Mouse (Mus musculus) right cerebral cortex, postnatal 4 days (tissue): ENCODE data around the gene Cpsf3.

Experiments
- DNase-seq: peaks from one replicate; pipeline ENCODE4 v3.0.0-alpha.2; 2022

Cpsf3 gene

GRCm38 (mm10) chr12:21337171-21337570 is 52.0 kb downstream of the Cpsf3 start:
- DNase-seq = no peak

- DNase-seq = no peak
Observed at GRCm38 (mm10) chr12:21340674-21341073, 55.5 kb downstream of the Cpsf3 start.

GRCm38 (mm10) chr12:21346972-21347371 is 61.8 kb downstream of the Cpsf3 start:
- no peak for DNase-seq

GRCm38 (mm10) chr12:21350113-21350876 is 65.1 kb downstream of the Cpsf3 start:
- DNase-seq = no peak

GRCm38 (mm10) chr12:21353681-21354080 is 68.5 kb downstream of the Cpsf3 start:
- DNase-seq = no peak

- no peak for DNase-seq
Observed at GRCm38 (mm10) chr12:21362686-21363085, 77.5 kb downstream of the Cpsf3 start.

- no peak for DNase-seq
Observed at GRCm38 (mm10) chr12:21363195-21363594, 78.0 kb downstream of the Cpsf3 start.
